Comparison of ENCODE assay signal across 23 mouse cellular contexts in the genomic region with DNA sequence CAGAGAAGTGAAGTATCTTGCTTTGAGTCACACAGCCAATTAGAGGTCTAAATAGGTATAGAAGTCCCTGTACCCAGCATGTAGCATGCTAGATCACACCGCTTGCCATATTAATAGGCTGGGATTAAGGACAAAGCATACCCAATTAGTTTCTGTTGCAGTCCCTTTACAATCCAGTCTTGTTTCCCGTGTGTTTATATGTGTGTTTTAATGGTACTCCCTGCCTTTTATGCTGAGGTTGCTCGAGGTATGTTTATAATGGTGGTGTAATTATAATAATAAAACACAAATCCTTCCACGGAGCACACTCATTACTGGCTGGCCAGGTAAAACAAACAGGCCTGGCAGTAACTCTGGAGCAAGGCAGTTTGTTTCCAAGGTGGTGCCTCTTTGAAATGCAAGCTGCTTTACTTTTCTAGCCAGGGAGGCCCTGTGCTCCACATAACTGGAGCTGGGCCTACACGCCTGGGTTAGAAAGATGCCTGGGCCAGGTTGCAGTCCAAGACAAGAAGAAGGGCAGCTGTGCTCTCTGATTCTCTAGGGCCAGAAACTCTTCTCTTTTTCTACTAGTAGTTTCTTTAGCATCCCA.
DNase-seq lines count a peak whose midpoint lies in the region; ATAC-seq and TF ChIP-seq lines count a peak whose summit lies in the region.
"Had no signal": no experiment of that assay in that cellular context is flagged by ENCODE, and none has a peak within 500 bp of the region (broad histone marks: within the 10 kb centered on the region; RNA-seq: fewer than 3 reads in every experiment).

No protein-coding gene starts in this region.

- no peaks in the 10 kb centered on the region for H3K9me3 ChIP-seq in forebrain, embryonic 15.5 days
- no peaks in the 10 kb centered on the region for H3K9me3 ChIP-seq in forebrain, postnatal 0 days (ENCODE audit: low read length)
- H3K9me3 ChIP-seq in limb, embryonic 13.5 days = no peaks in the 10 kb centered on the region
- H3K9me3 ChIP-seq: heart, embryonic 13.5 days; midbrain, embryonic 13.5 days; neural tube, embryonic 13.5 days had no signal

- 15% methylated on average over 5 of the region's 5 CpGs for WGBS in forebrain, embryonic 15.5 days
- 30% methylated on average over 5 of the region's 5 CpGs for WGBS in forebrain, postnatal 0 days
- WGBS in limb, embryonic 13.5 days = 15% methylated on average over 5 of the region's 5 CpGs

- peak overlapping the region; percentile 27; the same call in 1 of the 2 replicates for H3K27ac ChIP-seq in forebrain, embryonic 15.5 days (replicated peaks)
- no peak overlapping the region for H3K27ac ChIP-seq in forebrain, postnatal 0 days (ENCODE audit: low read depth, low read length)
- H3K27ac ChIP-seq in limb, embryonic 13.5 days = peak overlapping the region; percentile 17; the same call in 1 of the 2 replicates
- H3K27ac ChIP-seq: heart, embryonic 13.5 days; hindbrain, embryonic 14.5 days; kidney, postnatal 0 days; liver, embryonic 14.5 days; macrophage; midbrain, embryonic 13.5 days had no signal

- H3K4me1 ChIP-seq in forebrain, embryonic 15.5 days = peaks cover 36% of the 10 kb centered on the region
- H3K4me1 ChIP-seq in forebrain, postnatal 0 days (ENCODE audit: insufficient read depth) = peaks cover 8% of the 10 kb centered on the region; the same call in 1 of the 2 replicates
- peaks cover 63% of the 10 kb centered on the region for H3K4me1 ChIP-seq in limb, embryonic 13.5 days

- H3K9ac ChIP-seq in forebrain, embryonic 15.5 days (replicated peaks) = no peak overlapping the region
- no peak overlapping the region for H3K9ac ChIP-seq in forebrain, postnatal 0 days
- no peak overlapping the region for H3K9ac ChIP-seq in limb, embryonic 13.5 days
- H3K9ac ChIP-seq: heart, embryonic 13.5 days; hindbrain, embryonic 14.5 days; liver, embryonic 14.5 days; midbrain, embryonic 13.5 days; neural tube, embryonic 13.5 days had no signal

- no peak for TF ChIP-seq CTCF in forebrain, postnatal 0 days (IDR thresholded peaks at IDR 0.05; ENCODE audit: low read depth)
- TF ChIP-seq CTCF in brain, embryonic 14.5 days (IDR thresholded peaks at IDR 0.05; ENCODE audit: borderline replicate concordance, extremely low read depth, insufficient read depth, insufficient read length) = no peak

- DNase-seq in forebrain, postnatal 0 days = no peak
- DNase-seq in brain, embryonic 14.5 days (ENCODE audit: low read depth) = peak; percentile 76
- DNase-seq in forelimb bud, embryonic 11.5 days (ENCODE audit: low read depth, low spot score) = peak; percentile 62
- DNase-seq in layer of hippocampus, adult 9-10 months (ENCODE audit: low spot score) = no peak
- DNase-seq: adrenal gland, postnatal 25 days; B cell, adult 2 months; cerebellum, adult 2 months; cerebellum, postnatal 14 days; heart, postnatal 10 days; kidney, adult 8-10 months; liver; lung, adult 2 months; lung, postnatal 10 days; right cerebral cortex, postnatal 4 days had no signal

- no peak overlapping the region for H3K4me2 ChIP-seq in forebrain, embryonic 15.5 days (replicated peaks)
- H3K4me2 ChIP-seq in forebrain, postnatal 0 days (ENCODE audit: low read depth) = no peak overlapping the region
- no peak overlapping the region for H3K4me2 ChIP-seq in limb, embryonic 13.5 days (replicated peaks)
- H3K4me2 ChIP-seq: heart, embryonic 13.5 days; hindbrain, embryonic 14.5 days; midbrain, embryonic 13.5 days; neural tube, embryonic 13.5 days had no signal

- H3K27me3 ChIP-seq in forebrain, embryonic 15.5 days = peaks cover 29% of the 10 kb centered on the region
- peaks cover 4% of the 10 kb centered on the region; the same call in 1 of the 2 replicates for H3K27me3 ChIP-seq in forebrain, postnatal 0 days (ENCODE audit: insufficient read depth, low read length)
- peaks cover 40% of the 10 kb centered on the region for H3K27me3 ChIP-seq in limb, embryonic 13.5 days

- no peak overlapping the region for H3K4me3 ChIP-seq in forebrain, embryonic 15.5 days
- no peak overlapping the region for H3K4me3 ChIP-seq in forebrain, postnatal 0 days (ENCODE audit: low read depth, low read length)
- H3K4me3 ChIP-seq in limb, embryonic 13.5 days = no peak overlapping the region
- H3K4me3 ChIP-seq: heart, embryonic 13.5 days; midbrain, embryonic 13.5 days; neural tube, embryonic 13.5 days had no signal

- H3K36me3 ChIP-seq in forebrain, embryonic 15.5 days = no peaks in the 10 kb centered on the region
- H3K36me3 ChIP-seq in forebrain, postnatal 0 days (ENCODE audit: insufficient read depth) = no peaks in the 10 kb centered on the region
- H3K36me3 ChIP-seq in limb, embryonic 13.5 days = no peaks in the 10 kb centered on the region
- H3K36me3 ChIP-seq: heart, embryonic 13.5 days; midbrain, embryonic 13.5 days; neural tube, embryonic 13.5 days had no signal

- ATAC-seq in forebrain, embryonic 15.5 days (replicated peaks) = no peak
- ATAC-seq in forebrain, postnatal 0 days = no peak
- ATAC-seq in limb, embryonic 13.5 days (ENCODE audit: low FRiP score, low read depth) = peak; percentile 67
- ATAC-seq: midbrain, embryonic 13.5 days had no signal

- TF ChIP-seq POLR2A in brain, embryonic 14.5 days (IDR thresholded peaks at IDR 0.05; ENCODE audit: borderline replicate concordance, extremely low read depth, insufficient read depth, insufficient read length, poor library complexity, severe bottlenecking) = no peak

Comparison
In these comparisons a context has a peak if more than half of its experiments do, and no peak if none do; other contexts are left out.
1. DNase-seq: peak in brain, embryonic 14.5 days (single experiment) and forelimb bud, embryonic 11.5 days (single experiment); none in forebrain, postnatal 0 days (single experiment) and layer of hippocampus, adult 9-10 months (single experiment).